Mouse (Mus musculus) limb, embryonic 10.5 days (tissue): ENCODE measurements around the gene Cfdp1. TPM values are rescaled to one million over a fixed set of nuclear protein-coding genes. Genes with fewer than 3 reads are reported as not detected.
A peak's percentile ranks its signal among the peaks of the same experiment; 100 is the strongest.

Experiments
- DNase-seq: peaks from one replicate; pipeline ENCODE4 v3.0.0-alpha.2; 2017; ENCODE audit warnings: low spot score
- H3K27ac ChIP-seq: fragments of 300-500 bp; sonication (generic); 2 replicates; pipeline ENCODE4 v1.5.1; 2016; ENCODE audit warnings: mild to moderate bottlenecking
- H3K27me3 ChIP-seq: fragments of 300-500 bp; sonication (generic); 2 replicates; pipeline ENCODE4 v1.6.1; 2016; ENCODE audit warnings: low read depth, mild to moderate bottlenecking; ENCODE audit not compliant: poor library complexity, severe bottlenecking
- H3K36me3 ChIP-seq: fragments of 300-500 bp; sonication (generic); 2 replicates; pipeline ENCODE4 v1.6.1; 2016; ENCODE audit warnings: mild to moderate bottlenecking, moderate library complexity
- H3K4me1 ChIP-seq: fragments of 300-500 bp; sonication (generic); 2 replicates; pipeline ENCODE4 v1.6.1; 2016
- H3K4me3 ChIP-seq: fragments of 300-500 bp; sonication (generic); 2 replicates; pipeline ENCODE4 v1.5.1; 2016; ENCODE audit warnings: mild to moderate bottlenecking, moderate library complexity
- H3K9me3 ChIP-seq: fragments of 300-500 bp; sonication (generic); replicated peaks from 2 replicates; pipeline ENCODE4 v1.6.1; 2016; ENCODE audit warnings: mild to moderate bottlenecking
- WGBS: fragments of 180-500 bp; shearing (Covaris S2); methylation state at CpG from one replicate; pipeline ENCODE4 v1.1.7; 2016; 5-methylcytosine and 5-hydroxymethylcytosine counted together
- polyA plus RNA-seq: library from polyadenylated mRNA; unstranded; fragments of >200 nt; fragmentation: Nextera tagmentation; extraction: Ambion mirVana; gene quantifications from 2 replicates; pipeline ENCODE4 v1.2.1, GENCODE M21; 2016

Gene Cfdp1
- polyA plus RNA-seq, 1 experiment from 2014 or later = 230 TPM

- no peak for DNase-seq
- no peaks in the 10 kb centered on the region for H3K27me3 ChIP-seq
- H3K4me3 ChIP-seq = no peak overlapping the region
- H3K27ac ChIP-seq = 0 out of 2 replicates have a peak overlapping the region, but pooled peaks have one; percentile 30
- peaks cover 81% of the 10 kb centered on the region for H3K4me1 ChIP-seq
- no peaks in the 10 kb centered on the region for H3K9me3 ChIP-seq
- H3K36me3 ChIP-seq = peaks cover 6% of the 10 kb centered on the region; the same call in 1 of the 2 replicates
- WGBS = 83% methylated on average over 5 of the region's 5 CpGs
These were observed 125.6 kb downstream of the Cfdp1 start for GRCm38 (mm10) chr8:111728481-111728880.

GRCm38 (mm10) chr8:111727553-111727952, 126.5 kb downstream of the Cfdp1 start:
- Histone ChIP-seq H3K36me3 (peaks cover 6% of the 10 kb centered on the region; the same call in 1 of the 2 replicates), H3K4me3 (no peak overlapping the region), H3K9me3 (no peaks in the 10 kb centered on the region), H3K27ac (no peak overlapping the region), H3K27me3 (no peaks in the 10 kb centered on the region), H3K4me1 (peaks cover 72% of the 10 kb centered on the region)
- DNase-seq = no peak
- 77% methylated on average over 4 of the region's 4 CpGs for WGBS

- Histone ChIP-seq H3K36me3 (peaks cover 9% of the 10 kb centered on the region), H3K4me3 (peak overlapping the region; percentile 10; the same call in 1 of the 2 replicates), H3K4me1 (peaks cover 60% of the 10 kb centered on the region), H3K9me3 (no peaks in the 10 kb centered on the region), H3K27me3 (no peaks in the 10 kb centered on the region), H3K27ac (peak overlapping the region; percentile 73)
- 71% methylated on average over 7 of the region's 7 CpGs for WGBS
- peak; percentile 32 for DNase-seq
These were observed 127.8 kb downstream of the Cfdp1 start for GRCm38 (mm10) chr8:111726102-111726900.

- 95% methylated on average over 6 of the region's 6 CpGs for WGBS
- peaks cover 56% of the 10 kb centered on the region for H3K4me1 ChIP-seq
These were observed 128.8 kb downstream of the Cfdp1 start for GRCm38 (mm10) chr8:111725341-111725740.

GRCm38 (mm10) chr8:111720115-111720544, 134.0 kb downstream of the Cfdp1 start:
- no peaks in the 10 kb centered on the region for H3K9me3 ChIP-seq
- H3K4me1 ChIP-seq = peaks cover 29% of the 10 kb centered on the region
- WGBS = 69% methylated on average over 4 of the region's 4 CpGs
- no peak overlapping the region for H3K27ac ChIP-seq
- H3K36me3 ChIP-seq = peaks cover 61% of the 10 kb centered on the region
- DNase-seq = peak; percentile 28
- no peaks in the 10 kb centered on the region for H3K27me3 ChIP-seq
- H3K4me3 ChIP-seq = no peak overlapping the region

More at GRCm38 (mm10) chr8:111725341-111725740, 128.8 kb downstream of the Cfdp1 start:
- Histone ChIP-seq H3K27ac (peak overlapping the region; percentile 19; the same call in 1 of the 2 replicates), H3K9me3 (no peaks in the 10 kb centered on the region), H3K27me3 (no peaks in the 10 kb centered on the region), H3K36me3 (peaks cover 18% of the 10 kb centered on the region), H3K4me3 (no peak overlapping the region)
- no peak for DNase-seq

- no peaks in the 10 kb centered on the region for H3K9me3 ChIP-seq
- peaks cover 18% of the 10 kb centered on the region for H3K4me1 ChIP-seq
- H3K4me3 ChIP-seq = no peak overlapping the region
- 81% methylated on average over 5 of the region's 5 CpGs for WGBS
- H3K27ac ChIP-seq = no peak overlapping the region
- H3K36me3 ChIP-seq = peaks cover 73% of the 10 kb centered on the region
- no peaks in the 10 kb centered on the region for H3K27me3 ChIP-seq
- peak; percentile 29 for DNase-seq
These were observed 135.2 kb downstream of the Cfdp1 start for GRCm38 (mm10) chr8:111718937-111719336.

Other genes starting within 250 kb of the Cfdp1 start
- gene Ldhd, start 223.9 kb downstream of the Cfdp1 start, polyA plus RNA-seq = 0.11 and 0.25 TPM in 2 replicates
- gene Zfp1, start 210.9 kb downstream of the Cfdp1 start, polyA plus RNA-seq = 21.6 and 21.7 TPM in 2 replicates
- gene Ctrb1, start 163.3 kb downstream of the Cfdp1 start, polyA plus RNA-seq = not detected in 2 replicates
- gene Bcar1, start 110.5 kb downstream of the Cfdp1 start, polyA plus RNA-seq = 50.2 and 50.4 TPM in 2 replicates
- 7.9 and 8.9 TPM in 2 replicates for gene Tmem170, start 22.5 kb upstream of the Cfdp1 start, polyA plus RNA-seq
- 1.8 and 2.4 TPM in 2 replicates for gene Chst5, start 56.2 kb upstream of the Cfdp1 start, polyA plus RNA-seq
- gene Tmem231, start 79.6 kb upstream of the Cfdp1 start, polyA plus RNA-seq = 18.0 and 24.2 TPM in 2 replicates
- 166 and 173 TPM in 2 replicates for gene Gabarapl2, start 86.4 kb upstream of the Cfdp1 start, polyA plus RNA-seq
- 18.3 and 18.4 TPM in 2 replicates for gene Adat1, start 138.0 kb upstream of the Cfdp1 start, polyA plus RNA-seq
- 276 and 306 TPM in 2 replicates for gene Kars, start 157.0 kb upstream of the Cfdp1 start, polyA plus RNA-seq
- 25.4 and 28.6 TPM in 2 replicates for gene Terf2ip, start 157.1 kb upstream of the Cfdp1 start, polyA plus RNA-seq
- 0.50 and 0.74 TPM in 2 replicates for gene Gm6793, start 160.7 kb upstream of the Cfdp1 start, polyA plus RNA-seq